Mouse (Mus musculus): ENCODE measurements around the gene Rgs10.
A peak's percentile ranks its signal among the peaks of the same experiment; 100 is the strongest.

Rgs10 gene

DNA sequence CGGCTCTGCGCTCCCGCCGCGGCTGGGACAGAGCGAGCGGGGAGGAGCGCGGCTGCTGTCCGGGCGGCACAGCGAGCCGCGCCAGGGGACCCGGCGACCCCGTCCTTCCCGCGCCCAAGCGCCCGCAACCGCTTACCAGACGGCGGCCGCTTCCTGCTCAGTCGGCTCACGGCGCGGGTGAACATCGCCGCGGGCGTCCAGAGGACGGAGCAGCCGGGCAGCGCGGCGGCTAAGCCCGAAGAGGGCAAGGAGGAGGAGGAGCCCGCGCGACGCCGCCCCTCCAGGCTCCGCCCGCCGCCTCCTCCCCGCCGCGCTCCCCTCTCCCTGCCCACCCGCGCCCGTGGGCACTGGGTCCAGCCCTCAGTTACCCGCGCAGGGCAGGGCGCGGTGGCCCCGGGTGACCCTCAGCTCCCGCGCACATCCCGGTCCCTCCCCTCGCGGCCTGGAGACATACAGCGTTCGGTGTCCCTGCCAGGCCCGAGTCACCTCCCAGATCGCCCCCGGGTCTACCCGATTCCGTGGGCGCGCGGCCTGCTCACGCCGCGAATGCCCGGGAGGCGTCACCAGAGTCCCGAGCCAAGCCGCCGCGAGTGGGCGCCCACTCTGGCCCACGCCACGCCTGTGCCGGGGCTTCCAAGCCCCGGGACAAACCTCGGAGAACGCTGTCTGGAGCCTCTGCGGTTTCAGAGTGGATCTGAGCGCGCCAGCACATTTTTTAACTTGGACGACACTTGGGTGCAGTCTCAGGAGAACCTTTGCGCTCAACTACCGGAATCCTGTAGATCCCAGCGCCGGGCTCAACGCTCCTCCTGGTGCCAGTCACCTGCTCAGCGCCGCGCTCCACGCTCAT, at the start of gene Rgs10:
Rgs10 (minus strand) TSS at position 829 of the 850 bp plus-strand sequence.
- peak; percentile 45 for DNase-seq (ENCODE audit: low spot score)

DNA sequence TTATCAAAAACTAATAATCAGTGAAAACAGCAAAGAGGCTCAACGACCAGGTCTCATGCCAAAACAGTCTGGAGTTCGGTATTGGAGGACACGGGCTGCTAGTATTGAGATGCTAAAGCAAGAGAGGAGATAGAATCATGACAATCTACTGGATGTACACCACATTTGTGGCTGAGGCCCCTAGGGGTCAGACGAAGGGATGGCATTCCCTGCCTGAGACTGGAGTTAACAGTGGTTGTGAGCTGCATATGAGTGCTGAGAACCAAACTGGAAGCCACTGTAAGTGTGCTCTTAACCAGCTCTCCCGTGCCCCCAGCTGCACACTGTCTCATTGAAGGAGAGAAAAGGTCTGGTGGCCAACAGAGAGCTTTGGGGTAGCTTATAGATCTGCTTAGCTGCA, 43.8 kb upstream of the Rgs10 start:
- peak; percentile 6 for DNase-seq (ENCODE audit: low spot score)

DNA sequence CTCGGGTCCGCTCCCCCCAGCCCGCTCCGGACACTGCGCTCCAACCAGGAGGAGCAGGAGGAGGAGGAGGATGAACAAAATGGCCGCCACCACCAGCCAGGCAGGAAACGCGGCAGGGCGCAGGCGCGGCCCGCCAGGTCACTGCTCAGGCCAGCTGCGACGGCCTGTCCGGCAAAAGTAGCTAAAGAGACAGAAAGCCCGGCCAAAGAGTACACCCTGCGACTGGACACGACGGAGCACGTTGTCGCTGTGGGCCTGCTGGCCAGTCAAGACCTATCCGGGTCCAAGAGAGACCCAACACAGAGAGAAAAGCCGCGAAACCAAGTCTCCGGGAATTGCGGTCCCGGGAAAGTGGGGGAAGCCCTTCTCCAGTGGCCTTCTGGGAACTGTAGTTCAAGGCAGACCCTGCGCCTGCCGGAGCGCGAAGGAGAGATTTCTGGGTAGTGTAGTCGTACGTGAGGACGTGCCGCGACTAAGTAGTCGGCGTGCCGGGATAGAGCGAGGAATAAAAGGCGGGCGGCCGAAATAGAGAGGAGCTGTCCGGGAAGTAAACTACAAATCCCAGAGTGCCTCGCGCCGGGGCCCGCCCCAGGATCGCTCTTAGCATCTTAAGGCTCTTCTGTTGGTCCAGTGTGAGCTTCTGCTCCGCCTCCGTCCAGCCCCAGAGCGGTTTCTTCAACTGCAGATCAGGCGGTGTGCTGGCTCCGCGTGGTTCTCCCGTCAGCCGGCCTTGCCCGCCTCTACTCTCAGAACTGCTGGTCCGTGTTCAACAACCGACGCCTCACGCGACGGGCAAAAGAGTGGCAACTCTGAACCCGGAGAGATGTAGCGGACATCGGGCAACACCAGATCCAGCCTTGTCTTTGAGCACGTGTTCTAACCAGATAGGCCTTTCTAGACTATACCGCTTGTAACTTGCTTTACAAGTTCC, 43.0 kb upstream of the Rgs10 start, which contains the start of gene Tial1:
Tial1 (minus strand) TSS at position 433 of the 931 bp plus-strand sequence.
- DNase-seq (ENCODE audit: low spot score) = peak; percentile 97

DNA sequence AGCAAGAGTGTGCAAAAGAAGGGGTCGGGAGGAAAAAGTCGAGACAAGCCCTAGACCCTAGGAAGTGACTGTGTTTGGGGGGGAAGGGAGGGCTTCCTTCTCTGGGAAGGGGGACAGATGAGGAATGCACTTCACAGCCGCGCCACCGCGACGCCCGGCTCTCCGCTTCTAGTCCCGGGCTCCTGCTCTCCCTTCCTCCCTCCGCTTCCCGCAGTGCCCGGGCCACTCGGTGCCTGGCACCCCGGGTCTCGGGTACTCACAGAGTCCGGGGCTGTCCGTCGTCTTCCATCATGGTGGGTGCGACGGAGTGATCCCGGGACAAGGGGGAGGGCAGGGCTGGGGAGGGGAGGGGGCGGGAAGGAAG, 42.3 kb upstream of the Rgs10 start:
- DNase-seq (ENCODE audit: low spot score) = no peak

DNA sequence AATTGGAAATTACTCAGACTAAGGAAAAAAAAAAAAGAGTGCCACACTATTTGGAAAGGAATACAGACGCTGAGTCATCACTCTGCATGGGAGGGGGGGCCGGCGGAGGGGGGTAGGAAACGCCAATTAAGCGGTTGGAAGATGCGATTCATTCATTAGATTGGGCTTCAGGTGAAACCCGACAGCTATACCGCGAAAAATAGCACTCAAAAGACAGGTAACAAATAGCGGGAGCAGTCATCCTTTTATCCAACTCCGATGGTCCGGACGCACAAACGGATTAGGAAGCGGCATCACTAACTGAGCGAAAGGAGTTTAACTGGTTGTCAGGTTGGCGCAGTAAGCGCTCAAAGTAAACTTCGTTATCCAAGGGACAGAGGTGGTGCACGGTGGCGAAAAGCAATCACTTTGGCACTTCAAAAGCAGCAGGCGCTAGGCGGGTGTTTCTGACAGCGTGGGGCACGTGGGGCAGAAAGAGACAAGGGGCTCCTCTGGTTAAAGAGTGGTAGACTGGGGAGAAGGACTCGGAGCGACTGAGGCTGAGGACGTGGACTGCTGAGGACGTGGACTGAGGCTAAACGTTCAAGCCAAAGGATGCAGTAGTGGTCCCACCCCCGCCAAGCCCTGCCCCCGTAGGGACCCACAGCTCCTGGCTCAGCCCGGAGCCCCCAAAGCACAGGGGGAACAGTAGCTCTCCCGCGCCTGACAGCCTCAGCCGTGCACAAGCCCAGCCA, 41.7 kb upstream of the Rgs10 start:
- DNase-seq (ENCODE audit: low spot score) = peak; percentile 73

DNA sequence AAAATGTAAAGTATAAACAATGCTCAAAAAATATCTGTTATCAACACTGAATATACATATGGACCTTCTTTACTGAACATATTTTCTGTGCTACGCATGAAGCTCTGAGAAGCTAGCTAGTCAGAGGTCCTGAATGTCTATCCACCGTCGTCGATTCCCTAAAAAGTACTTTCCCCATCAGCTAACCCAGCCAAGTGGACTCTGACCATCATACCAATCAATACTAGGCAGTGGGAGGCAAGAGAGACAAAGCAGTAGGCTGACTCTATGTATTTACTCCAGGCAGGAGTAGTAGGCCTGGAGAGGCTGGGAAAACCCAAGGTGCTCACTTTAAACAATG, 41.2 kb upstream of the Rgs10 start:
- DNase-seq (ENCODE audit: low spot score) = no peak

DNA sequence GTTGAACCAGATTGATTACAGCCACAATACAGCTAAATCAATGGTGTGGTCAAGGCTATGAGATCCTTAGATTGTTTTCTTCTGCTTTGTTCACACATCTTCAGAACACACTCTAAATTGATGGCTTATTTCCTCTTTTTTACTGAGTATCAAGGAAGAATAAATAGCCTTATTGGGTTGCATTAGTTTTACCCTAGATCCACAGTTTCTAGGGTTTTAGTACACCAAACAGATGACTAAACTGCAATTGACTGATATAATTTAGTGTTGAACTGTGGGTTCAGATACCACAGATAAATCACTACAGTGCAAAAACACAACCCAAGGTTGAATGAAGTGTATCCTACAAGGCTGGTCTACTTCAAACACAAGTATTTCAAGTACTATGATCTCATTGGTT, 39.5 kb upstream of the Rgs10 start:
- no peak for DNase-seq (ENCODE audit: low spot score)

DNA sequence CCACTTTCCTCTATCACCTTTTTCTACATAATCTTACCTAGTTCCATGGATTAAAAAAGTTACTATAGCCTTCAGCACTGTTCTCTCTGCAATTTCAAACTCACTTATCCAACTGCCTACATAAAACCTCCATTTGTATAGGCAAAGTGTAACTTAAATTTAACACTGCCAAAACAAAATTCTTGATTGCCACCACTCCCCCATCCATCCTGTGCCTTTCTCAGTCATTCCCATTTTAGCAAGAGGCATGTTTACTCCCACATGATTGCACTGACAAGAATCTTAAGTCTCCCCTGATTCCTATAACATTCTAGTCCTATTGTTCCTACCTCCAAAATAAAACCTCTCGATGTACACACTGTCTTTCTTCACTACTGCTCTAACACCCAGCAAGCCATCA, 34.2 kb upstream of the Rgs10 start:
- no peak for DNase-seq (ENCODE audit: low spot score)

DNA sequence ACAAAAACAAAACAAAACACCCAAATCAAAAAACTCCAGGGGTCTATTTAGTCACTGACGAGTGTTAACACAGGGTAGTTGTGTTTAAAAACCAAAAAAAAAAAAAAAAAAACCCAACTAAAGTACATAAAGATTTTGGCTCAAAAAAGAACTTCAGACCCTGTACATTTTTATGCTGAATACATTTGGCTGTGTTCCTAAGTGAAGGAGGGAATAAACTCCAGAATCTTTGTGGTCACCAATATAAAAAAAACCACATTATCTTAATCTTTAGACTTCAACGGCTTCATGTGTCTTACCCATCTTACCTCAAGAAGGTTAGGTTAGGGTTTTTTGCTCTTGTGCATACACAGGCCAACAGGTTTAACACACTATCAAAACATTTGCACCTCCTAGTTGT, 22.0 kb upstream of the Rgs10 start:
- no peak for DNase-seq (ENCODE audit: low spot score)

DNA sequence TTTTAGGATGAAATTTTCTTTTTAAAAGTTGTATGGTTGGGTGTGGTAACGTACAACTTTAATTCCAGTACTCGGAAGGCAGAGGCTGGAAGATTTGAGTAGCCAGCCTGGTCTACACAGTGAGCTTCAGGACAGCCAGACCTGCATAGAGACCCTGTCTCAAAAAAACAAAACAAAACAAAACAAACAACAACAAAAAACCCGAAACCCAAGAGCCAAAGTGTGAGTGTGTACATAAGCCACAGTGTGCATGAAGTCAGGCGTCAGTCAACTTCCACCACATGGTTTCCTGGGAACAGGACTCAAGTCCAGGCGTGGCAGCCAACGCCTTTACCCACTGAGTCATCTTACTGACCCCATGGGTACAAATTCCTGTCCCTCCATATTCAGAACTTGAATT, 20.7 kb upstream of the Rgs10 start:
- no peak for DNase-seq (ENCODE audit: low spot score)

DNA sequence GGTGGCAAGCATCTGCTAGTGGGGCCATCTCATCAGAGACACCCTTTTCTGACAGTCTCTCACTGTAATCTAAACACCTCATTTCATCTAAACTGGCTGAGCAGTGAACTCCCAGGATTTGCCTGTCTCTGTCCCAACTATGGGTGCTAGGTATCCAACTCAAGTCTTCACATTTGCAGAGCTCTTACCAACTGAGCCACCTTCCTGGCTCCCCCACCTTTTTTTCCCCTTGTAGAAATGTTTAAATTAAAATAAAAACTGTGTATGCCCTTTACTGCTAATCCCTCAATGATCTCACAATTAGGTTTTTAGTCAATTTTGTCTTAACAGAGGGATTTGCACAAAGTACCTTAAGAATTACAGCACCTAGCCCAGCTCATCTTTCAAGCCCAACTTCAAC, 19.6 kb upstream of the Rgs10 start:
- DNase-seq (ENCODE audit: low spot score) = no peak

DNA sequence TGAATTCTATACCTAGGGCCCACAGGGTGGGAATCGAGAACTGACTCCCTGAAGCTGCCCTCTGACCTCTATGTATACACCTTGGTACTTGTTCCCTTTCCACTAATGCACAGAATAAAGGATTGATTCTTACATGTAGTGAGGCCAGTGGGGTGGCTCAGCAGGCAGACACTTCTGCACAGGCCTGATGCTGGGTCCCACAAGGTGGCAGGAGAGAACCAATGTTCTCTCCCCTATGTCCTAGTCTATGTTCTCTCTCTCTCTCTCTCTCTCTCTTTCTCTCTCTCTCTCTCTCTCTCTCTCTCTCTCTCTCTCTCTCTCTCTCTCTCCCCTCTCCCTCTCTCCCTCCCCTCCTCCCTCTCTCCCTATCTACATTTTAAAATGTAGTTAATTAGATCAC, 14.7 kb upstream of the Rgs10 start:
- no peak for DNase-seq (ENCODE audit: low spot score)

DNA sequence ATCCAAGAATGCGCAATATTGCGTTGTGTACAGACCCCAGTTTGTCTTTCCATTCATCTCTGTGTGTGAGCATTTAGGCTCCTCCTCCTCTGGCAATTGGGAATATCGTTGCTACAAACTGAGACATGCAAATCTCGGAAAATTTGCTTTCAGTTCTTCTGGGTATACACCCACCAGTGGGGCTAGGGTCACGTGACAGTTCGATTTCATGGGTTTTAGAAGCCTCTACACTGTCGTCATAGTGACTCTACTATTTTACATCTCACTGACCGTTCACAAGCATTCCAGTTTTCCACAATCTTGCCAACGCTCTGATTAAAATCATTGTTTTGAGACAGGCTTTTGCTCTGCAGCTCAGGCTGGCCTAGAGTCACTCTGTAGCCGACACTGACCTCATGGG, 14.0 kb upstream of the Rgs10 start:
- DNase-seq (ENCODE audit: low spot score) = no peak

DNA sequence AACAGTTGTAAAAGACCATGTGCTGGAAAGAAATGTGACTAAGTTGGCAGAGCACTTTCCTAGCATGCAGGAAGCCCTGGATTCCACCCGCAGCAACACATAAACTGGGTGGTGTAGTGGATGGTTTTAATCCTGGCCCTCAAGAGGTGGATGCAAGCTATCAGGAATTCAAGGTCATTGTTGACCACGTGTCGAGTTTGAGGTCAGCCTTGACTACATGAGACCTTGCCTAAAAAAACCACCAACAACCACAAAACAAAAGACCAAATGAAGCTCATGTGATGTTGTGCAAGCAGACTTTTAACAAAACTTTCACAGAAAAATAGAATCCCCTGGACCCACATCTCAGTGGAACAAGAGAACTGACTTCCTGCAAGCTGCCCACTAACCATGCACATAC, 3.9 kb upstream of the Rgs10 start:
- no peak for DNase-seq (ENCODE audit: low spot score)

DNA sequence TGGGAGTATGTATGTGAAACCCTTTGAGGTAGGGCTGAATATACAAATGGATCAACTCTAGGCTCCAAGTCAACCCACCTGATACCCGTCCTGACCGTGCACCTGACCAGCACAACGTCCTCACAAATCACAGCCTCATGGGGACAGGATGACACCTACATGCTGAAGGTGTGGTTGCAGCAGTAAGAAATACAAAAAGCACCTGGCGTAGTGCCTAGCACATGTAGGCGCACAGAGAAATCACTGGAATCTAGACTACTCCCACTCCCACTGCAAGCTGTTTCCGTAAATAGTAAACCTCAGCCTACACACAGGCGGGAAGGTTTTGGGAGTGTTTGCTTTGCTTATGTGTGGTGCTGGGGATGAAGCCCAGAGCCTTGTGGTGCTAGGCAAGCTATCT, 3.1 kb upstream of the Rgs10 start:
- DNase-seq (ENCODE audit: low spot score) = no peak

DNA sequence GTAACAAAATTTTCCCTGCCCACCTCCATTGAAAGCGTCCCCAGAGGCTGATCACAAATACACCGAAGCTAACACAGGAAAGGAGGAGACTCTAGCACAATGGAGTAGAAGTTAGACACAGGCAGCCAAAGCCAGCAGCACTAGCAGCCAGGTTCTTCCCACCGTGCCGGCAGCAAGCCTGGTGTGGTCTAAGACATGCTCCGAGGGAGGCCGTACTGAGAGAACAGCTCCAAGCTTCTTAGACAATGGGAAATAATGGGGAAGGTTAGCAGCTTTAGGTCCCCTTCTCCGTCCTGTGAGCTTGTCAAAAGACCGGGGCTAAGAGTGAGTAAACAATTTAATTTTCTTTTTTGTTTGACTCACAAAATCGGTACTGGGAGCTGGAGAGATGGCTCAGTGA, 1.1 kb upstream of the Rgs10 start:
- no peak for DNase-seq (ENCODE audit: low spot score)

DNA sequence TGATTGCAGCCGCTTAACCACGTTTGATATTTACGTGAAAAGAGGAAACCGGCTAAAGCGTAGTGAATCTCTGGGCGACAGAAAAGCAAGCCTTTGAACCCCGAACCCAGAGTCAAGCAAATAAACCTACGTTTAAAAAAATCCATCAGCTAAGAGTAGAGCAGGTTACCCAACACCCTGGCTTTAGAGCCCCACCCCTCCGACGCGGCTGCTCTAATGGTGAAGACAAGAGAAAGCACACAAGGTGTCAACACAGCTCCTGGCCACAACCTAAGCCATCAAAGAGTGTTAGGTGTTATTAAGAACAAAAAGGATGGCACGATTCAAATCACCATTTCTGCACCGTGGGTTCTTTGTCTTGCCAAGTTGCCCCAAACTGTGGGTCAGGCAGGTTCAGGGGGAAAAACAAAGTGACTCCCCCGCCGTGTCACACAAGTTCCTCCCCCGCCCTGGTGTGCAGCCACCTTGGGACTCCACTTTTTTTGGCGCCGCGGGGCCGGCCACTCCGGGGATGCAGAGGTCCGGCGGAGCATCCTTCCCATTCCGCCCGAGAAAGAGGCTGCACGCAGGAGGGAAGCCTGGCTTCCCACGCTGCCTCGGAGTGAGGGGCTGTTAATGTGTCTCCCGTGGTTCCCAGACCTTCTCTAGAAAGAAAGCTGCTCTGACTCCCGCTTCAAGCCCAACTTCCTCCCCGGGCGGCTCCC, 1.2 kb downstream of the Rgs10 start:
- peak; percentile 70 for DNase-seq (ENCODE audit: low spot score)

DNA sequence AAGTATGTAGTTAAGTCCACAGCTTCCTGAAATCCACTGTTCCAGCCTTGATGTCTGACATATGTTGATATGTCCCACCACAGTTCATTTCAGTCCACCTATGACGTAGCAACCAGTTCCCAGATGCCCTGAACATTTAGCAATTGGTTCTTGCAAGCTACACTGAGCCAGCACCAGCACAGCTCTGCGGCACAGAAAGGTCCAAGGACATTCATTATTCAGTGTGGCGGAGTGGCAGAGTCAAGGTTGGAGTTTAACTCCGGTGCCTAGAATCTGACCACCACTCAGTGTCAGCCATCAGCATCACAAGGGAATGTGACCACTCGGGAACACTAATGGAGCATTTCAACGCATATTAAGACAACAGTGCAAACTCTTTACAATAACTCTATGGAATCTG, 1.9 kb downstream of the Rgs10 start:
- no peak for DNase-seq (ENCODE audit: low spot score)

DNA sequence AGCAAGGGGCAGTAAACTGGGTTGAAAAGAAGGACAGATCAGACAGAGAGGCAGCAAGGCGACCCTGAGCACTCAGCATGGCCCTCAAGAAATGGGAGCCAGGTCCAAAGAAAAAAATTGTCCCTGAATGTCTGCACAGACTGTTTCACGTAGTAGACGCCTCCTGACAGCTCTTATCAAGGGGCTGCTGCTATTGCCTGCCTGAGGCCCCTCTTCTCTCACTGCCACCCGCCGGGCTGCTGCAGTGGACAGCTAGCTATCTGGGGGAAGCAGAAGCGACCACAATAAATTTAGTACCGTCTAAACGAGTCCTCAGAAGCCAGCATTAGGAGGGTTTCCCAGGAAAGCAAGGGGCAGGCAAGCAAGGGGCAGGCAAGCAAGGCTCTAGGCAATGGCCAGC, 4.1 kb downstream of the Rgs10 start:
- DNase-seq (ENCODE audit: low spot score) = no peak

DNA sequence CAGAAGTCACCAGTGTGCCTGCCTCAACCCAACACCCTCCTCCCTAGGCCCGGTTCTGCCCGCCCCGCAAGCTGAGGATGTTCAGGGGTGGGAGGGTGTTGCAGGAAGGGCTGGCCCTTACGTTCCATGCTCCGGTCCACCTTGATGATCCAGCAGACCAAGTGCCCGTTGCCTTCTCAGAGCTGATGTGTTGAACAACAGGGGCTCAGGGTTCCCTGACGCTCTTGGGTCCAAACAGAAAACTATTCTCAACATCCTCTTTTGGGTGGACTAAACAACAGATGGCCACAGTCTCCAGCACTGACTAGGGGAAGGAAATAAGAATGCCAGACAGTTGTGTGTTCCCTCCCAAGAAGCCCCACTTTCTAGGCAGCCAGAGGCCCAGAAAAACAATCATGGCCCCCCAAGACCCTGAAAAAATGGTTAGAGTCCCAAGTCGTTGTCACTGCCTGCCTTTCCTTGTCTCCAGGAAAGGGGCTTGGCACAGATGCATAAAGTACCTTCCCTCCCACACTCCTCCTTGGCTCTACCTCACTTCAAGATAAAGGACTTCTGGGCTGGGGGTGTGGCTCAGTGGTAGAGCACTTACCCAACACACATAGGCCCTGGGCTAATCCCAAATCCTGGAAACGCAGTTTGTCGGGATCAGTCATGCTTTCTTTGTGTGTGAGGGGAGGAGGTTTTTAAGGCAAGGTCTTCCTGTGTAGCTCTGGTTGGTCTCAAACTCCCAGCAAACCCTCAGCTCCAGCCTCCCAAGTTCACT, 6.3 kb downstream of the Rgs10 start:
- no peak for DNase-seq (ENCODE audit: low spot score)

DNA sequence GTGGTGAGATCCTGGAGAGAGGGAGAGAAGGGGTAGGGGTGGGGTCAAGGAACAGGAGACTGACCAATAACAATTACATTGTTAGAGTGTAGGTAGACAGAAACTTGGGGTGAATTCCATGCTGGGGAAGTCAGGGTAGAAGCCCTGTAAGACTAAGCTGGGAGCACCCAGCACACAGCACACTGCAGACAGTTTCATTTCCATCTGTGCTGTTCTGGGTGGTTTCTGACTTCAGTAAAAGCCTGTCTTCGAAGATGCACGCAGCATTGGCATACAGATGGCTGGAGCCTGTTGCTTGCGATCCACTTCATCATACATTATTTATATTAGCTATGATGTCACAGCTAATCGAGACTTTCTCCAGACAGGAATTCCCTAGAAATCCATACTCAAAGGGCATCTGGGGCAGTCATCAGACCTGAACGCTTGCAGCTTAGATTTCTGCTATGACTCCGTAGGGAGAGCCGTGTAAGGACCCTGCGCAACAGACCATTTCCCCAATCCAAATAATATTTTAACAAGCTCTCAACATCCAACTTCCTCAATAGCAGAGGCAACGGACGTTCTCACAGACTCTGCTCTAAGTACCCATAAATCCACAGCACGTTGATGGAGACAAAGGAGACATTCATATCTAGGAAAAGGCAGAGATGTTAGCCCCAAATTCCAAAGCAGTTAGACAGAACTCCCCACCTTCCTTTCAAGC, 7.7 kb downstream of the Rgs10 start:
- no peak for DNase-seq (ENCODE audit: low spot score)

Measured in T-cell, adult 2 months (primary cell).